Mouse (Mus musculus) lung, adult 2 months (tissue): Measurements from ENCODE around the gene Tbce. TPM values are rescaled to one million over a fixed set of nuclear protein-coding genes. Genes with fewer than 3 reads are reported as not detected.
"Not testable (repeated sequence)": the region's sequence is repeated elsewhere in the genome, so short reads cannot be mapped to it uniquely, and the experiment has no call there.

Experiments used
- DNase-seq: peaks from one replicate; pipeline ENCODE4 v3.0.0; 2022
- H3K4me1 ChIP-seq: fragments of 200-500 bp; 2 replicates; pipeline ENCODE4 v1.6.1; 2011; ENCODE audit warnings: low read length; ENCODE audit not compliant: control insufficient read depth, insufficient read depth
- H3K4me3 ChIP-seq: fragments of 200-500 bp; replicated peaks from 2 replicates; pipeline ENCODE3; 2011; ENCODE audit warnings: low read depth, mild to moderate bottlenecking, control low read depth, low read length; ENCODE audit errors: extremely low read depth
- CTCF ChIP-seq: fragments of 200-500 bp; IDR thresholded peaks from 2 replicates; pipeline ENCODE4 v1.5.1; 2011; ENCODE audit warnings: mild to moderate bottlenecking, low read length, control low read depth; ENCODE audit not compliant: insufficient read depth
- POLR2A ChIP-seq: fragments of 200-500 bp; IDR thresholded peaks from 2 replicates; pipeline ENCODE4 v1.6.1; 2011; ENCODE audit warnings: low read depth, mild to moderate bottlenecking, control low read depth, low read length, borderline replicate concordance; ENCODE audit errors: extremely low read depth
- WGBS: fragments of 180-500 bp; shearing (Covaris S2); methylation state at CpG from one replicate; pipeline ENCODE4 v1.1.7; 2018; 5-methylcytosine and 5-hydroxymethylcytosine counted together
- polyA plus RNA-seq: library from polyadenylated mRNA; depleted of rRNA; stranded (reverse); fragments of >200 nt; gene quantifications from 2 replicates; pipeline ENCODE4 v1.2.3, GENCODE M21; 2012

Tbce gene
- polyA plus RNA-seq, 1 experiment: 22.0 TPM

- no peak for TF ChIP-seq POLR2A
- no peak for TF ChIP-seq CTCF
Observed at GRCm38 (mm10) chr13:14035875-14036630, 3.4 kb downstream of the Tbce start.

GRCm38 (mm10) chr13:14035352-14035751 is 4.1 kb downstream of the Tbce start:
- 95% methylated on average over 3 of the region's 3 CpGs for WGBS
- H3K4me3 ChIP-seq, H3K4me1 ChIP-seq, DNase-seq: not testable (repeated sequence)

More at GRCm38 (mm10) chr13:14035875-14036630, 3.4 kb downstream of the Tbce start:
- 85% methylated on average over 11 of the region's 11 CpGs for WGBS
- no peak for DNase-seq
- no peak overlapping the region for H3K4me3 ChIP-seq
- peaks cover 6% of the 10 kb centered on the region for H3K4me1 ChIP-seq

- H3K4me1 ChIP-seq: peaks cover 2% of the 10 kb centered on the region; the same call in 1 of the 2 replicates
- H3K4me3 ChIP-seq: no peak overlapping the region
- no peak for DNase-seq
- TF ChIP-seq CTCF (no peak), POLR2A (no peak)
Observed at GRCm38 (mm10) chr13:14034073-14034348, 5.4 kb downstream of the Tbce start.

- TF ChIP-seq POLR2A: no peak
- TF ChIP-seq CTCF: no peak
Observed at GRCm38 (mm10) chr13:14033309-14034072, 5.9 kb downstream of the Tbce start.

GRCm38 (mm10) chr13:14026154-14026820 is 13.2 kb downstream of the Tbce start:
- Histone ChIP-seq H3K4me3 (no peak overlapping the region), H3K4me1 (no peaks in the 10 kb centered on the region)
- no peak for TF ChIP-seq POLR2A
- TF ChIP-seq CTCF: no peak
- 92% methylated on average over 6 of the region's 6 CpGs for WGBS
- no peak for DNase-seq

More at GRCm38 (mm10) chr13:14033309-14034072, 5.9 kb downstream of the Tbce start:
- WGBS: 76% methylated on average over 5 of the region's 5 CpGs
- Histone ChIP-seq H3K4me1 (peaks cover 2% of the 10 kb centered on the region; the same call in 1 of the 2 replicates), H3K4me3 (no peak overlapping the region)
- no peak for DNase-seq

GRCm38 (mm10) chr13:14025554-14025953 is 13.9 kb downstream of the Tbce start:
- 89% methylated on average over 6 of the region's 6 CpGs for WGBS
- no peaks in the 10 kb centered on the region for H3K4me1 ChIP-seq
- TF ChIP-seq CTCF (no peak), POLR2A (no peak)
- no peak for DNase-seq
- H3K4me3 ChIP-seq: no peak overlapping the region

GRCm38 (mm10) chr13:14021417-14021816 is 18.0 kb downstream of the Tbce start:
- H3K4me3 ChIP-seq, DNase-seq, H3K4me1 ChIP-seq: not testable (repeated sequence)
- 60% methylated on average over 11 of the region's 12 CpGs for WGBS

GRCm38 (mm10) chr13:14018852-14019251 is 20.6 kb downstream of the Tbce start:
- Histone ChIP-seq H3K4me1 (no peaks in the 10 kb centered on the region), H3K4me3 (no peak overlapping the region)
- DNase-seq: no peak
- 89% methylated on average over 3 of the region's 3 CpGs for WGBS
- TF ChIP-seq POLR2A (no peak), CTCF (no peak)

- DNase-seq: no peak
Observed at GRCm38 (mm10) chr13:14018283-14018682, 21.2 kb downstream of the Tbce start.

GRCm38 (mm10) chr13:14015609-14016008 is 23.8 kb downstream of the Tbce start:
- no peak for DNase-seq
- 88% methylated on average over 6 of the region's 6 CpGs for WGBS
- Histone ChIP-seq H3K4me1 (no peaks in the 10 kb centered on the region), H3K4me3 (no peak overlapping the region)
- TF ChIP-seq CTCF: no peak
- no peak for TF ChIP-seq POLR2A

More at GRCm38 (mm10) chr13:14018283-14018682, 21.2 kb downstream of the Tbce start:
- TF ChIP-seq CTCF (no peak), POLR2A (no peak)
- H3K4me3 ChIP-seq: no peak overlapping the region
- H3K4me1 ChIP-seq: no peaks in the 10 kb centered on the region
